Mouse (Mus musculus): ENCODE data around the gene Haus3. TPM values are rescaled to one million over a fixed set of nuclear protein-coding genes. Genes with fewer than 3 reads are reported as not detected.

Gene Haus3
- polyA plus RNA-seq, 1 experiment from 2014 or later: 42.2 TPM

DNA sequence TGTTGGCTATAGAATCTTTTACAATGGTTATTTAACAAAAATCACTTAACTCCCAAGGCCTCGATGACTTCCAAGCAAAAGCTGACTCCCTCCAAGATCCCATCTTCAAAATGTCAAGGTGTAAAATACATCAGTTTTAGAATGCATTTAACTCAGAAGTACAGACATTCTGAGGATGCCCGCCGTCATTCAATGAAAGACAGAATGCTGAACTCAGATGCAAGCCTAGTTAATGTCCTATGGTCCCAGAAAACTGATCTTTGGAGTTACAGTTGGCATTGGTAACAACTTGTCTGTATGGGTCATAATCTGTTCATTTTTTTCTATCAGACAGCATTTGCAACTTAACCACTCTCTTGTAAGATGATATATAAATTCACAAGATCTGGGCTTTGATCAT is 627 bp upstream of the Haus3 start:
- Histone ChIP-seq H3K9ac (peak overlapping the region; percentile 35), H3K4me3 (peak overlapping the region; percentile 78), H3K4me1 (peaks cover 25% of the 10 kb centered on the region), H3K4me2 (peak overlapping the region; percentile 58), H3K9me3 (no peaks in the 10 kb centered on the region), H3K36me3 (peaks cover 16% of the 10 kb centered on the region), H3K27ac (peak overlapping the region; percentile 90), H3K27me3 (no peaks in the 10 kb centered on the region)
- ATAC-seq (ENCODE audit: borderline replicate concordance, extremely low read depth, low FRiP score, low TSS enrichment): no peak
- 80% methylated on average over 3 of the region's 3 CpGs for WGBS

DNA sequence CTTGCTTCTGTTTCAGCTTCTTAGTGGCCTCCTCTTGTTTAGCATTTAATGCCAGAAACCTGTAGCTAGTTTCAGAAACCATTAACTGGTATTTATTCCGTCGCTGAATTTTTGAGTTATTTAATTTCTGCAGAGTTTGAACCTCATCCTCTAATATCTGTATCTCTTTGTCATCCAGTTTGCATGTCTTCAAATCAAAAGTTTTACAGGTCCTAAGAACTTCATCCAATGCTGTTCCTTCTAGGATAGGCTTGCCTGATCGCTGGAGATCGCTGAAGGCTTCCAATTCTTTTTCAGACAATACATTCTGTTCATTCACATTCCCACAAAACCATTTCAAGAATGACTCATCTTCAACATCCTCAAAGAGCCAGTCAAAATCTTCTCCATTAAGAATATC is 1.5 kb downstream of the Haus3 start:
- Histone ChIP-seq H3K4me2 (peak overlapping the region; percentile 35), H3K9me3 (no peaks in the 10 kb centered on the region), H3K36me3 (peaks cover 4% of the 10 kb centered on the region; the same call in 1 of the 2 replicates), H3K4me1 (peaks cover 27% of the 10 kb centered on the region), H3K4me3 (0 out of 2 replicates have a peak overlapping the region, but pooled peaks have one; percentile 8), H3K27ac (no peak overlapping the region), H3K9ac (0 out of 2 replicates have a peak overlapping the region, but pooled peaks have one; percentile 7), H3K27me3 (no peaks in the 10 kb centered on the region)
- no peak for ATAC-seq (ENCODE audit: borderline replicate concordance, extremely low read depth, low FRiP score, low TSS enrichment)
- WGBS: 80% methylated on average over 4 of the region's 4 CpGs

DNA sequence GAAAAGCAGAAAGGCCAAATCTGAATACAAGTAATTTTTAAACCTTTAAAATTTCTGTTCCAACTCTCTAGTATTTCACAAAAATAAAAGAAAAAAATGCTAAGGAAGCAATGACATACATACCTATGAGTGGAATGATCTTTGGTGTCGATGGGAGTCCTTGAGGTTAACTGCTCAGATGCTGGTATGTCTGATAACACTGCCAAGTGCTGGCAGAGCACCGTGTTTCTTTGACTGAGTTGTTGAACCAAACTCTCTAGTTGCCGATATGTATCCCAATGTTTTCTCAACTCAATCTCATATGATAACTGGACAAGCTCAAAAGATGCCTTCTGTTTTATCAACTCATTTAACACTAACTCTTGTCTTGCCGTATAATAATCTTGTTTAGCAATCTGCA is 3.5 kb downstream of the Haus3 start:
- H3K4me2 ChIP-seq: peak overlapping the region; percentile 8; the same call in 1 of the 2 replicates
- peaks cover 11% of the 10 kb centered on the region; the same call in 1 of the 2 replicates for H3K36me3 ChIP-seq
- no peak overlapping the region for H3K27ac ChIP-seq
- 50% methylated on average over 4 of the region's 4 CpGs for WGBS
- H3K4me1 ChIP-seq: peaks cover 27% of the 10 kb centered on the region
- H3K4me3 ChIP-seq: no peak overlapping the region
- ATAC-seq (ENCODE audit: borderline replicate concordance, extremely low read depth, low FRiP score, low TSS enrichment): no peak
- H3K9me3 ChIP-seq: no peaks in the 10 kb centered on the region
- H3K27me3 ChIP-seq: no peaks in the 10 kb centered on the region
- no peak overlapping the region for H3K9ac ChIP-seq

DNA sequence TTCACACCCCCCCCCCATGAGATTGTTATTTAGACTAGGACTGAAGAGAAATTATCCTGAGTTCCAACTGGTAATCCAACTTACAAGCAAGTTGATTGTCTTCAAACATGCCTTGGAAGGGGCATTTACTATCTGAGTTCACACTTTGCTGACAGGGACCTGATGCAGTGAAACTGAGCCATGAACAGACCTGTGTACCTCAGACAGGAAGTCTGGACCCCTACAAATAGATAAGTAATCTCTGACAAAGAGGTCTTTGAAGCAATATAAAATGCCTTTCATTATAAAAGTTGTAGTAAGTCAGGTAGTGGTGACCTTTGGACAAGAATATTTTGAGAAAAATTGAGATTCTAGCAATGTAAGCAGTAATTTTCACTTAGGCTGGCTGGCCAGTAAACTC is 20.9 kb downstream of the Haus3 start:
- Histone ChIP-seq H3K9ac (no peak overlapping the region), H3K27ac (no peak overlapping the region), H3K9me3 (no peaks in the 10 kb centered on the region), H3K36me3 (peaks cover 4% of the 10 kb centered on the region), H3K4me1 (no peaks in the 10 kb centered on the region), H3K27me3 (no peaks in the 10 kb centered on the region), H3K4me2 (no peak overlapping the region), H3K4me3 (no peak overlapping the region)
- no peak for ATAC-seq (ENCODE audit: borderline replicate concordance, extremely low read depth, low FRiP score, low TSS enrichment)

DNA sequence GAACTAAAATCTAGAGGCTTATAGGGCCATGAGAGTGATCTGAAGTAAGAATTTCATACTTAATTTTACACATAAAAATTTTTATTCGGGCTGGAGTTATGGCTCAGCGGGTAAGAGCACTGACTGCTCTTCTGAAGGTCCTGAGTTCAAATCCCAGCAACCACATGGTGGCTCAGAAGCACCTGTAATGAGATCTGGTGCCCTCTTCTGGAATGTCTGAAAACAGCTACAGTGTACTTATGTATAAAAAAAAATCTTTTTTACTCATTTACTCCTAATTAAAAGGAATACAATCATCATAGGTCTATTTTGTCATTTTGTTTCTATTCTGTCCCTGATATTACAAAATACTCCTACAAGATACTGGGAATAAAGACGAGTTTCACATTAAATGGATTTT is 21.8 kb downstream of the Haus3 start:
- no peaks in the 10 kb centered on the region for H3K9me3 ChIP-seq
- no peak overlapping the region for H3K9ac ChIP-seq
- H3K36me3 ChIP-seq: no peaks in the 10 kb centered on the region
- no peak overlapping the region for H3K27ac ChIP-seq
- 92% methylated on average over 3 of the region's 3 CpGs for WGBS
- H3K4me3 ChIP-seq: no peak overlapping the region
- no peak overlapping the region for H3K4me2 ChIP-seq
- no peaks in the 10 kb centered on the region for H3K27me3 ChIP-seq
- H3K4me1 ChIP-seq: no peaks in the 10 kb centered on the region
- no peak for ATAC-seq (ENCODE audit: borderline replicate concordance, extremely low read depth, low FRiP score, low TSS enrichment)

DNA sequence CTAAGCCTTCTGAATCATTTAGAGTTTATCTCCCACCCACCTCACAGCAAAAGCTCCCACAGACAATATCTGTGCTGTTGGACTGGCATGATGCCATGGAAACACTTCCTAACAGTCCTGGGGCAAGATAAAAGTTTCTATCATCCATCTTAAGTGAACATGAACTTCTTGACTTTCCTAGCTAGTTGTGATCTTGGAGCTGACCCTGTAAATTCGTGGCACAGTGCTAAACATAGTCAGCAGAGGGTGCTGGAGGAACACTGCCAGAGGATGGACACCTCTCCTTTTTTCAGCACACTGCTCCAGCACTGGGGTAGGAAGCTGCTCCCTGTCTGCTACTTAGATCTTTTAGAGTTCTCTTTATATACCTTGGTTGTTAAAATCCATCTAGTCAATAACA is 29.6 kb downstream of the Haus3 start:
- WGBS: 0% methylated on average over 1 of the region's 1 CpGs
- Histone ChIP-seq H3K4me3 (no peak overlapping the region), H3K4me2 (no peak overlapping the region), H3K4me1 (no peaks in the 10 kb centered on the region), H3K9me3 (no peaks in the 10 kb centered on the region), H3K9ac (no peak overlapping the region), H3K27ac (no peak overlapping the region), H3K36me3 (no peaks in the 10 kb centered on the region), H3K27me3 (no peaks in the 10 kb centered on the region)
- ATAC-seq (ENCODE audit: borderline replicate concordance, extremely low read depth, low FRiP score, low TSS enrichment): no peak

DNA sequence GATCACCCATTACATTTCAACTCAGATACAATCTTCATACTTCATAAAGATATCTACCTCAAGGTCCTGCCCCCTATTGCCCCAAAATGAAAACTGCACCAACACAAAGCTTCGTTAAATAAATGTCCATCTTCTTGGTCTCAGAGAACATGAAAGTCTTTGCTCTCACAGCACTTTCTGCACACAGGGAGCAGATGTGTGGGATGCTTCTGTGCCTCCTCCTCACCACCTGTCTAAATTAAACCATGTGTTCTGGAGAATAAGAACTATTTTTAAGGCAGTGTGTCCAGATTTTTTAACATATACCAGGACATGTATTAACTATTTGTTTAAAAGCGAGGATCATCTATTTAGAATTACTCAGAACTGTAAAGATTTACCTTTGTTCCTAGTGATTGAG is 36.6 kb downstream of the Haus3 start:
- no peaks in the 10 kb centered on the region for H3K36me3 ChIP-seq
- 69% methylated on average over 2 of the region's 2 CpGs for WGBS
- H3K27ac ChIP-seq: no peak overlapping the region
- H3K4me2 ChIP-seq: no peak overlapping the region
- no peak overlapping the region for H3K9ac ChIP-seq
- H3K9me3 ChIP-seq: no peaks in the 10 kb centered on the region
- no peaks in the 10 kb centered on the region for H3K27me3 ChIP-seq
- H3K4me1 ChIP-seq: no peaks in the 10 kb centered on the region
- ATAC-seq (ENCODE audit: borderline replicate concordance, extremely low read depth, low FRiP score, low TSS enrichment): no peak
- no peak overlapping the region for H3K4me3 ChIP-seq

DNA sequence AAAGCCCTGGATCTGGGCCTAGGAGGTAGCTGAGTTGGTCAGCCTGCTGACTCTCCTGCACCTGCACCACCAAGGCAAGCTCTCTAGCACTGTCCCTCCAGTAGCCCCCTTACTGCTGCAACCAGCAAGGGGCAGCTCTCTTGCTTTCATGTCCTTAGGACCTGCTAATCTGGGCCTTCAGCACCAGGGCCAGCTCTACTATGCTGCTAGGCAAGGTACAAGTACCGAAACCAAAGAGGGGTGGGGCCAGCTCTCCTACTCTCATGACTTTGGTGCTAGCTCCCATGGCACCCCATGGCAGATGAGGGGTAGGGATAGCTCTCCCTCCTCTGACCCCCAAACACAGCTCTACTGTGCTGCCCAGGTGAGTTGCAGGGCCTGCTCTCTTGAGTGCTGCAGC is 45.2 kb downstream of the Haus3 start:
- no peak for ATAC-seq (ENCODE audit: borderline replicate concordance, extremely low read depth, low FRiP score, low TSS enrichment)
- Histone ChIP-seq H3K9me3 (no peaks in the 10 kb centered on the region), H3K27ac (no peak overlapping the region), H3K4me3 (no peak overlapping the region), H3K4me1 (no peaks in the 10 kb centered on the region), H3K36me3 (no peaks in the 10 kb centered on the region), H3K27me3 (no peaks in the 10 kb centered on the region), H3K4me2 (no peak overlapping the region), H3K9ac (no peak overlapping the region)
- WGBS: 5% methylated on average over 1 of the region's 1 CpGs

DNA sequence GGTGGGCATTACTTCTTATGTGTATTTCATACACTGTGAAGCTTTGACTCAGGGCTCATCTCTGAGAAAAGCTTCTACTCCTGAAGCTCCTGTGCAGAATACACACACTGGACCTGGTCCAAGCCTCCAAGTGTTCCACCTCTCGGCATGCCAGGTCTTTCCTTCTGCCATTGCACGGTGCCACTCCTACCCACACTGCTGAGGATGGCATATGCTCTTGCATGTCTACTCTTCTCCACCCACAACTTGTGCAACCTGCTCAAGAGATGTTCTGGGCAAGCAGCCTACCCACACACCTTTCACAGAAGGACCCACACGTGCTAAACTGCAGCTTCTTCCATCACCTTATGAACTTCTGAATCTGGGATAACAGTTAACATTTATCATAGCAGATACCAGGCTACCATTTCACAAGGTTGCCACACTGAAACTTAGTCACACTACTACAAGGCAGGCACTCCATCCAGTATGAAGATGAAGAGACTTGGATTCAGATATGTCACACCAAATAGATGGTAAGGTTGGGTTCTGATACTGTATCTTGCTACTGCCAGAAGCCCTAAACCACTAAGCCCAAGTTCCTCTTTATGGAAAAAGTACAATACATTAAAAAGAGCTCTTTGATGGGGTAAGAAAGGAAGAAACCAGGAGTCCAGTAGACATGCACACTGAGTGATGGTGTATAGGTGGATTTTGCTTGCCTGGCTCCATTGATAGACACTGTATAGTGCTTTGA is 50.0 kb downstream of the Haus3 start:
- 74% methylated on average over 3 of the region's 3 CpGs for WGBS
- Histone ChIP-seq H3K4me2 (no peak overlapping the region), H3K4me1 (no peaks in the 10 kb centered on the region), H3K27me3 (no peaks in the 10 kb centered on the region), H3K9me3 (no peaks in the 10 kb centered on the region), H3K36me3 (no peaks in the 10 kb centered on the region), H3K27ac (no peak overlapping the region), H3K4me3 (no peak overlapping the region), H3K9ac (no peak overlapping the region)
- ATAC-seq (ENCODE audit: borderline replicate concordance, extremely low read depth, low FRiP score, low TSS enrichment): no peak

DNA sequence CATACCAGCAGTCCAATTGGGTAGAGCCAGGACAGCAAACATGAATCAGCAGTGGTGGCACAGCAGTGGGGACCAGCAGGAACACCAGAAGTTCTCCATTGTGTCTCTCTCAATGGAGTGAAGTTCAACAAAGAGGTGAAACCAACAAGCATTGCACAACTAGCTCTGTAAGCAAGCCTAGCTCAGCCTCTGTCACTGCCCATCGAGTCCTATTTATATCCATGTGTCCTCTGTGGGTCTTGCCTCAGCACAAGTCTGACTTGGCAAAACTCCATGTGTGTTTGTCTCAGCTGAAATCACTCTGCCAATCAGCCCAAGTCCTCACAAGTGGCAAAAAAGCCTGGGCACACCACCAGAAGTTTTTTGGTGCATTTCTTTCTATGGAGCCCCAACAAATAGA is 63.6 kb downstream of the Haus3 start:
- H3K9me3 ChIP-seq: no peaks in the 10 kb centered on the region
- H3K4me3 ChIP-seq: no peak overlapping the region
- H3K9ac ChIP-seq: no peak overlapping the region
- no peaks in the 10 kb centered on the region for H3K4me1 ChIP-seq
- H3K4me2 ChIP-seq: no peak overlapping the region
- no peaks in the 10 kb centered on the region for H3K27me3 ChIP-seq
- no peaks in the 10 kb centered on the region for H3K36me3 ChIP-seq
- ATAC-seq (ENCODE audit: borderline replicate concordance, extremely low read depth, low FRiP score, low TSS enrichment): no peak
- H3K27ac ChIP-seq: no peak overlapping the region
- WGBS: 59% methylated on average over 1 of the region's 1 CpGs
